Mouse (Mus musculus) neutrophil, adult 59 days (primary cell): ENCODE data around the gene Sdc4. TPM values are rescaled to one million over a fixed set of nuclear protein-coding genes. Genes with fewer than 3 reads are reported as not detected.

Experiments used
- total RNA-seq, 2 experiments: library from RNA; stranded (reverse); gene quantifications; 1 replicate in 1 of 2; 2 replicates in 1 of 2; pipeline ENCODE4 v1.2.4; 2023

Sdc4 gene
- total RNA-seq, result 1 to 10 TPM; 2.4 to 3.9 TPM

DNA sequence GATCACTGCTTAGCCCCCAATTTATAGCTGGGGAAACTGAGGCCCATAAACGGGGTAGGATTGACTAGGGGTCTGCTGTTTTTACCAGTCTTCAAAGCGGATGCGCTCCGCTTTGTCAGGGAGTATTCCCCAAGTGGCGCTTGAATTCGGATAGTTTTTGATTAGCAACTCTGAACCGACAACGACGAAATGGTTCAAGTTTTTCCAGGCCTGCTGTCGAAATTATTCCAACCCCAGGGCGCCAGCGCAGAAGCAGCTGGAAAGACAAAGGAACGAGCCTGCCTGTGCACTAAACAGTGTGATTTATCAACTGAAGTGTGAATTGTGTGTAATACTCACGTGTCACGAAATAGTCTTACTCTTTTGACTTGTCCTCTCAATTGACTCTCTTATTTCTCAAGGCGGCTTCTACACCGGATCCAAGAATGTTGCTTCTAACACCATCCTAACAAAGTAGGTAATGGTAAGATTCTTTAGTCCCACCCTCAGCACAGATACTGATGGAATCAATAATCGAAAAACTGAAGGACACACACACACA is at the start of gene Sdc4:
Sdc4 (minus strand) TSS at position 428 of the 541 bp plus-strand sequence.

GRCm38 (mm10) chr2:164485681-164486257 is 42.1 kb upstream of the Sdc4 start, which contains the start of gene Dbndd2:
Gene Dbndd2, plus strand, starts transcription at chr2:164486106.

GRCm38 (mm10) chr2:164473624-164474023 is 29.9 kb upstream of the Sdc4 start, which contains the start of gene Trp53tg5:
Gene Trp53tg5, minus strand, starts transcription at chr2:164473724.

GRCm38 (mm10) chr2:164460745-164461551 is 17.3 kb upstream of the Sdc4 start, which contains the start of gene Gm20458:
Gene Gm20458, plus strand, starts transcription at chr2:164460967.

GRCm38 (mm10) chr2:164456864-164457300 is 13.2 kb upstream of the Sdc4 start, which contains the start of gene Sys1:
Gene Sys1, plus strand, starts transcription at chr2:164456964.

GRCm38 (mm10) chr2:164405060-164405459 is 38.6 kb downstream of the Sdc4 start, which contains the start of gene Matn4:
Gene Matn4, minus strand, starts transcription at chr2:164405160.

DNA sequence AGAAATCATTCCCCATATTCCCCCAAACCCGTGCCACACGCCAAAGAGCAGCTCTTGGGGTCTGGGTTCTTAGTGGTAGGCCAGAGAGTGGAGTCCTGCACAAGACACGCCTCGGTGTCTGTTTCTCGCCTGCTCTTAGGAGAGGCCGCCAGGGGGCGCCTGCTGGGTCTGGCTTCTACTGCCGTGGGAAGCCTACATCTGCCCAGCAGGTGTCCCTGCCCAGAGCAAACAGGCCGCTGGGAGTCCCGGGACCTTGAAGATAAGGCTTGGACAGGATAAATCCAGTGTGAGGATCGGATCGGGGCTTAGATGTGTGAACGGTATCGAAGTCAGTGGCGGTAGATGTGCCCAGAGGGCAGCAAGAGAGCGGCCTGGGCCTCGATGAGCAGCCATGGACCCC is 40.8 kb downstream of the Sdc4 start, which contains the start of gene Rbpjl:
Rbpjl (plus strand) TSS at position 236 of the 400 bp plus-strand sequence.

DNA sequence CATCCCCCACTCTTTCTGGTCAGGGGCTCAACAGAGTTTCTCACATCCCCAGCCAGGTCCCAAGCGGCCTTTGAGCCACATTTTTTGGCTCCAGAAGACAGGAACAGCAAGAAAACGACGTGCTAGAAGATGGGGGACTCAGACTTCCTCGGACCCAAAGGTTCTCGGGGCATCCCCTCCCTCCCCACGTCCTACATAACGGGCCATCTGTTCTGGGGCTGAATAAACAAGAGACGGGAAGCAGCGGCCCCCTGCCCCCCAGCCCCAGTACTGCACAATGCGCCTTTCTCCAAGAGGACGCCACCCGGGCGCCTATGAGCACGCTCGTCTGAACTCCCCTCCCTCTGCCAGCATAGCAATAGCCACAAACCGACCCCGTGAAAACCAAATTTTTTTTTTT is 54.7 kb downstream of the Sdc4 start, which contains the start of gene Slpi:
Slpi (minus strand) TSS at position 76 of the 400 bp plus-strand sequence.

Other genes with a start within 250 kb of the Sdc4 start
- not detected for gene Wfdc15a, start 243.8 kb downstream of the Sdc4 start, total RNA-seq
- gene Wfdc15b, start 222.2 kb downstream of the Sdc4 start, total RNA-seq, result not detected
- gene Svs2, start 205.4 kb downstream of the Sdc4 start, total RNA-seq, result not detected
- not detected for gene Svs3b, start 187.2 kb downstream of the Sdc4 start, total RNA-seq
- gene Svs4, start 165.4 kb downstream of the Sdc4 start, total RNA-seq, result not detected
- gene Svs3a, start 154.6 kb downstream of the Sdc4 start, total RNA-seq, result not detected
- not detected for gene Svs6, start 127.1 kb downstream of the Sdc4 start, total RNA-seq
- not detected for gene Svs5, start 111.1 kb downstream of the Sdc4 start, total RNA-seq
- 100 to 1,000 TPM; 591 to 696 TPM for gene Slpi, start 54.8 kb downstream of the Sdc4 start, total RNA-seq
- gene Rbpjl, start 40.7 kb downstream of the Sdc4 start, total RNA-seq, result not detected
- gene Matn4, start 38.7 kb downstream of the Sdc4 start, total RNA-seq, result not detected
- 10 to 100 TPM; 28.4 to 36.4 TPM for gene Sys1, start 13.1 kb upstream of the Sdc4 start, total RNA-seq
- gene Gm20458, start 17.1 kb upstream of the Sdc4 start, total RNA-seq, result 1 to 10 TPM in 1 of 2 experiments, under 1 TPM in 1; 0.97 to 3.1 TPM
- not detected for gene Trp53tg5, start 29.8 kb upstream of the Sdc4 start, total RNA-seq
- gene Dbndd2, start 42.2 kb upstream of the Sdc4 start, total RNA-seq, result 1 to 10 TPM; 1.0 to 2.2 TPM
- gene Pigt, start 53.6 kb upstream of the Sdc4 start, total RNA-seq, result 10 to 100 TPM; 45.7 to 55.1 TPM
- gene Wfdc2, start 118.5 kb upstream of the Sdc4 start, total RNA-seq, result not detected
- not detected for gene Spint3, start 129.6 kb upstream of the Sdc4 start, total RNA-seq
- not detected for gene Wfdc6a, start 141.6 kb upstream of the Sdc4 start, total RNA-seq
- not detected for gene Eppin, start 149.7 kb upstream of the Sdc4 start, total RNA-seq
- gene Wfdc6b, start 169.6 kb upstream of the Sdc4 start, total RNA-seq, result not detected
- not detected for gene Wfdc8, start 169.7 kb upstream of the Sdc4 start, total RNA-seq
- not detected for gene Wfdc16, start 194.9 kb upstream of the Sdc4 start, total RNA-seq
- 10 to 100 TPM in 1 of 2 experiments, 1 to 10 TPM in 1; 8.8 to 13.0 TPM for gene Wfdc10, start 212.2 kb upstream of the Sdc4 start, total RNA-seq
- gene Wfdc9, start 212.7 kb upstream of the Sdc4 start, total RNA-seq, result not detected
- gene Wfdc11, start 230.2 kb upstream of the Sdc4 start, total RNA-seq, result not detected
- gene Wfdc13, start 241.2 kb upstream of the Sdc4 start, total RNA-seq, result not detected